Mouse (Mus musculus) midbrain, postnatal 0 days (tissue): Measurements from ENCODE around the gene Cd27. TPM values are rescaled to one million over a fixed set of nuclear protein-coding genes. Genes with fewer than 3 reads are reported as not detected.

Experiments used
- ATAC-seq: fragments of 200-750 bp; cut with Nextera tagmentation; 2 replicates; pipeline ENCODE4 v1.8.0; 2017; ENCODE audit warnings: moderate number of reproducible peaks, mild to moderate bottlenecking, moderate TSS enrichment, moderate library complexity; ENCODE audit not compliant: low FRiP score
- DNase-seq: peaks from one replicate; pipeline ENCODE4 v3.0.0-alpha.2; 2015; ENCODE audit warnings: low spot score
- H3K27ac ChIP-seq: fragments of 300-500 bp; sonication (generic); 2 replicates; pipeline ENCODE4 v1.5.1; 2014; ENCODE audit warnings: low read depth, mild to moderate bottlenecking, low read length, mixed read lengths
- H3K27me3 ChIP-seq: fragments of 300-500 bp; sonication (generic); 2 replicates; pipeline ENCODE4 v1.6.1; 2014; ENCODE audit warnings: low read length, control low read depth, mixed read lengths; ENCODE audit not compliant: insufficient read depth
- H3K36me3 ChIP-seq: fragments of 300-500 bp; sonication (generic); 2 replicates; pipeline ENCODE4 v1.6.1; 2014; ENCODE audit warnings: low read length, control low read depth, mixed read lengths; ENCODE audit not compliant: insufficient read depth
- H3K4me1 ChIP-seq: fragments of 300-500 bp; sonication (generic); 2 replicates; pipeline ENCODE4 v1.6.1; 2014; ENCODE audit warnings: mild to moderate bottlenecking, control low read depth, antibody characterized with exemption, low read length, mixed read lengths; ENCODE audit not compliant: insufficient read depth
- H3K4me2 ChIP-seq: fragments of 300-500 bp; sonication (generic); 2 replicates; pipeline ENCODE4 v1.6.1; 2014; ENCODE audit warnings: low read depth, mild to moderate bottlenecking, low read length, mixed read lengths; ENCODE audit not compliant: poor library complexity, severe bottlenecking
- H3K4me3 ChIP-seq: fragments of 300-500 bp; sonication (generic); 2 replicates; pipeline ENCODE4 v1.5.1; 2014; ENCODE audit warnings: low read depth, mild to moderate bottlenecking, low read length, moderate library complexity
- H3K9ac ChIP-seq: fragments of 300-500 bp; sonication (generic); replicated peaks from 2 replicates; pipeline ENCODE4 v1.6.1; 2014; ENCODE audit warnings: mild to moderate bottlenecking, low read length, moderate library complexity, mixed read lengths; ENCODE audit not compliant: poor library complexity, severe bottlenecking
- H3K9me3 ChIP-seq: fragments of 300-500 bp; sonication (generic); 2 replicates; pipeline ENCODE4 v1.6.1; 2016; ENCODE audit warnings: low read length, control low read depth
- CTCF ChIP-seq: IDR thresholded peaks from 2 replicates; pipeline ENCODE4 v1.5.1; 2016; ENCODE audit warnings: antibody characterized with exemption, mild to moderate bottlenecking
- WGBS: fragments of 180-500 bp; shearing (Covaris S2); extraction: QIAGEN DNeasy Blood & Tissue Kit; methylation state at CpG from one replicate; pipeline ENCODE4 v1.1.7; 2014; 5-methylcytosine and 5-hydroxymethylcytosine counted together
- polyA plus RNA-seq: library from polyadenylated mRNA; unstranded; fragments of >200 nt; fragmentation: Nextera tagmentation; extraction: Ambion mirVana; gene quantifications from 2 replicates; pipeline ENCODE4 v1.2.1, GENCODE M21; 2015
- total RNA-seq: library from RNA; depleted of rRNA; stranded (reverse); fragments of >200 nt; gene quantifications from 2 replicates; pipeline ENCODE4 v1.2.3, GENCODE M21; 2014

Cd27 gene
- total and polyA plus RNA-seq, 2 experiments from 2014 or later, result 0.70 TPM; not detected in 1

DNA sequence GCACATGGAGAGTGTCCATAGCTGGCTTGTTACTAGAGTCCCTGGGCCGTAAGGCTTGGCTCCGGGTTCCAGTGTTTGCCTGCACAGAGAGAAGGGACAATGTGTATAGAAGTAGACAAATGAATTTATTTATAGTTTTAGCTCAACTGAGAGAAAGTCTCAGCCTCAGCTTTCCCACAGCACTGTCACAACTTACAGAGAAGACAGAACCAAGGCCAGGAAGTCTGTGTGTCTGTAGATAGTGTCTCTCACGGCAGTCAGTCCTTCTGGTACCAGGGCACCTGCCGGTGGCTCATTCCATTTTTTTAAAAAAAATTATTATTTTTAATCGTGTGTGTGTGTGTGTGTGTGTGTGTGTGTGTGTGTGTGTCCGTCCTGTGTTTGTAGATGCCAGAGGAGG is 4.3 kb downstream of the Cd27 start:
- ATAC-seq, result no peak
- 88% methylated on average over 6 of the region's 6 CpGs for WGBS
- H3K4me2 ChIP-seq, result no peak overlapping the region

DNA sequence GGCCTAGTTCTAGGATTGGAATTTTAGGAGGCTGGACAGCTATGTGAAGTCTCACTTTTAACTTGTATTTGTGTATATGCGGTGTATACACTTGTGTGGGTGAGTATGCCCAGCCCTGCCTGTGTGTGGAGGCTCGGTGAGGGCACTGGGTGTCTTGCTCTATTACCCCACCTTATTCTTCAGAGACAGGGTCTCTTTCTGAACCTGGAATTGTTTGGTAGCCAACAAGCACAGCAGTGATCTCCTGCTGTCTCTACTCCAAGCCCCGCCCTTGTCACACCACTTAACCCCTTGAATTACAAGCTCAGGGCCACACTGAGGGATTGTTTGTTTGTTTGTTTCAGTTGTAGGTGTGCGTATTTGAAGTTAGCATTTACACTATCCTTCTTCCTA is 4.8 kb downstream of the Cd27 start:
- DNase-seq (no peak), ATAC-seq (no peak)
- H3K9ac ChIP-seq, result no peak overlapping the region
- H3K9me3 ChIP-seq, result no peaks in the 10 kb centered on the region
- 55% methylated on average over 4 of the region's 4 CpGs for WGBS
- H3K4me3 ChIP-seq, result peak overlapping the region; percentile 38
- H3K27me3 ChIP-seq, result no peaks in the 10 kb centered on the region
- no peak overlapping the region for H3K27ac ChIP-seq
- H3K4me1 ChIP-seq, result no peaks in the 10 kb centered on the region
- H3K4me2 ChIP-seq, result peak overlapping the region; percentile 84
- no peak for TF ChIP-seq CTCF
- no peaks in the 10 kb centered on the region for H3K36me3 ChIP-seq

More for the DNA sequence above, 4.3 kb downstream of the Cd27 start:
- no peaks in the 10 kb centered on the region for H3K9me3 ChIP-seq
- no peaks in the 10 kb centered on the region for H3K27me3 ChIP-seq
- no peak overlapping the region for H3K27ac ChIP-seq
- H3K36me3 ChIP-seq, result no peaks in the 10 kb centered on the region
- H3K9ac ChIP-seq, result no peak overlapping the region
- TF ChIP-seq CTCF, result no peak
- H3K4me1 ChIP-seq, result no peaks in the 10 kb centered on the region
- H3K4me3 ChIP-seq, result no peak overlapping the region
- no peak for DNase-seq

DNA sequence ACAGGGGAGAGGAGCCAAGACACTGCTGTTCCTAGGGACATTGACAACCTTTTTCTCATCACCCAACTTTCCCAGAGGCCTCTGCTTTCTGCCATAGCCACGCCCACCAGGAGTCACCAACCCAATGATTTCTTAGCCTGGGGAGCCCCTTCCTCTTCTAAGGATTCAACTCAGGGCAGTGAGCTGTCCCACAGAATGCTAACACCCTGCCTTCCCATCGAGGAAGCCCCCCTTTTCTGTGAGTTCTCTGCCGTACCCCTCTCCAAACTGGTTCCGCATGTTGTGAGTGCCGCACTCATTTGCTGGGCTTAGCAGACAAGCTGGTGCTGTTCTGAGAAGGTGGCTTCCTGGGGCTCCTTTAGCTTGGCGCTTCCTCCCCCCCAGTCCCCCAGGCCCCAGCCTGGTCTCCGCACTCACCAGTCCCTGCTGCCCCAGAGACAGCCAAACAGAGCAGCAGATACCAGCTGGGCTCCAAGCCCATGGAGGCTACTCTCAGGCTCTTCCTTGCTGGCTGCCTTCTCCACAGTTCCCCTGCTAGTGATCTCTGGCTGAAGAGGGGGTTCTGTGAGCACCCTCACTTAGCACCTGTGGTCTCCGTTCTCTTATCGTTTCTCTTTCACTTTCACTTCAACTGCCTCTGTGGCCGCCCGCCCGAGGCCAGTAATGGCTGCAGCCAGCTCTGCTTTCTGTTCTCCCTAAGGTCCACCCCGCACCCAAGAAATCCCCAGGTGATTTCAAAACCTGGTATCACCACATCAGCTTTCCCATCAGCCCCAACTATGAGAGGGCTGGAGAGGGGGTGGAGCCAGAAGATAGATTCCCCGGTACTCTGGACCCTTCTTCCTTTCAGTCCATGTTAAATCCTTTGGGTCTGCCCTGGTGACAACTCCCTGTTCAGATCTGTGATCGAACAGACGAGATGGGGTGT is 5.4 kb downstream of the Cd27 start, which contains the start of gene Tapbpl:
Gene Tapbpl, minus strand, starts transcription at position 744 of the 928 bp plus-strand sequence.
- Histone ChIP-seq H3K9me3 (no peaks in the 10 kb centered on the region), H3K4me3 (peak within 1 kb of the TSS; percentile 38), H3K36me3 (no peaks in the 10 kb centered on the region), H3K4me1 (no peaks in the 10 kb centered on the region), H3K27ac (peak within 1 kb of the TSS; percentile 72), H3K9ac (peak within 1 kb of the TSS; percentile 74), H3K4me2 (peak within 1 kb of the TSS; percentile 84), H3K27me3 (no peaks in the 10 kb centered on the region)
- TF ChIP-seq CTCF, result no peak
- ATAC-seq (peak; percentile 76), DNase-seq (peak; percentile 81)
- 6% methylated on average over 16 of the region's 16 CpGs for WGBS

DNA sequence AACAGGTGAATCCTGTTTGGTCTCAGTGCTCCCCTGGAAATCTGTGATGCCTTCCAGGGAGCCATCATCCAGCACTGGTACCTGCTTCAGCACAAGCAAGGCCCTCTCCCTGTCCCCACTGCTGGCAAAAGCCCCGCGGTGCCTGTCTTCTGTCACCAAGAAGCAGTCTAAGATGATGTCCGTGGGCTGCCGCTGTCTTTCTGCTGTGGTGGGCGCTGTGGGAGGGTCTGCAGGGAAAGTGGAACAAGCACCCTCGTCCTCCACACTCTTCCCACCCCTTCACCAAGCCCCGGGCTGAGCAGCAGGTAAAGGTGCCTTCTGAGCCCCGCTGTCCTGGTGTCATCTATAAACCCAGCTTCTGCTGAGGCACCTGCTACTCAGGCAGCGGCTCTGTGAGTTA is 6.2 kb downstream of the Cd27 start:
- ATAC-seq, result no peak
- Histone ChIP-seq H3K9ac (no peak overlapping the region; the same call in 1 of the 2 replicates), H3K36me3 (no peaks in the 10 kb centered on the region), H3K27me3 (no peaks in the 10 kb centered on the region), H3K27ac (0 out of 2 replicates have a peak overlapping the region, but pooled peaks have one; percentile 59), H3K4me1 (no peaks in the 10 kb centered on the region), H3K4me3 (no peak overlapping the region), H3K4me2 (peak overlapping the region; percentile 84; the same call in 1 of the 2 replicates), H3K9me3 (no peaks in the 10 kb centered on the region)
- 56% methylated on average over 9 of the region's 9 CpGs for WGBS
- DNase-seq, result no peak
- TF ChIP-seq CTCF, result no peak

DNA sequence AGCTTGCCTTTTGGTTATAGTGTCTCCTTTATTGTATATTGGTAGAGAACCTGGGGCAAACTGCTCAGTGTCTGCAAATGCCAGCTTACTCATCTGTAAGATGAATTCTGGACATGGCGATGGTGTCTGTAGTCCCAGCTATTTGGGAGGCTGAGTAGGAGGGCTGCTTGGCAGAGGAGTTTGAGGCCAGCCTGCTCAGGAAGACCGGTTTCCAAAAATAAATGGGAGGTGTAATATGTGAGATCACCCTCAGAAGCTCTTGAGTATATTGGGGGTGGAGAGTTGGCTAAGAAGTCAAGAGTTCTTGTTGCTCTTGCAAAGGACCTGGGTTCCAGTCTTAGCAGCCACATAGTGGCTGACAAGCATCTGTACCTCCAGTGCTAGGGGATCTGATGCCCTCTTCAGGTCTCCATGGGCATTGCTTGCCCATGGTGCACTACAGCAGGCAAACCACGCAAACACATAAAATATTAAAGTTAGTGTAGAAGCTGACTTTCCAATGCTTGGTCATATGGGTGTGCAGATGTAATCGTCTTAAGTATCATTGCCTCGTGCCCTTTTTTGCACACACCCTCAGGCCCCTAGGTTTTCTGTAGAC is 11.2 kb downstream of the Cd27 start:
- ATAC-seq (no peak), DNase-seq (no peak)
- H3K36me3 ChIP-seq, result 0 out of 2 replicates have a peak, but pooled peaks cover 11% of the 10 kb centered on the region
- H3K4me1 ChIP-seq, result no peaks in the 10 kb centered on the region
- no peak overlapping the region for H3K4me3 ChIP-seq
- H3K9ac ChIP-seq, result no peak overlapping the region
- no peak overlapping the region for H3K27ac ChIP-seq
- H3K4me2 ChIP-seq, result no peak overlapping the region
- peak; percentile 48 for TF ChIP-seq CTCF
- 83% methylated on average over 5 of the region's 5 CpGs for WGBS
- no peaks in the 10 kb centered on the region for H3K27me3 ChIP-seq
- no peaks in the 10 kb centered on the region for H3K9me3 ChIP-seq

DNA sequence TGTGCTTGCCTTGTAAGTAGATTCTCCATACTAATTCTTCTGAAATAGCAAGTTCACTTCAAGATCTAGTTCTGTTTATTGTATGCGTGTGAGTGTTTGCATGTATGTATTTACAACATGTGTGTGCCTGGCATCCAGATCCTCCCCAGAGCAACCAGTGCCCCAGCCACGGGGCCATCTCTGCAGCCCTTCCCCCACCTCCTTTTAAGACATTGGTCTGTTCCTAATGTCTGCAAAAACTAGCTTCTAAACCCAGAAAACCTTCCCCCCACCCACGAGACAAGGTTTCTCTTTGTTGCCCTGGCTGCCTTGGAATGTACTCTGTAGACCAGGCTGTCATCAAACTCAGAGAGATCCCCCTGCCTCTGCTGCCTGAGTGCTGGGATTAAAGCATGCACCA is 14.2 kb downstream of the Cd27 start:
- no peak for TF ChIP-seq CTCF

More for the DNA sequence above, 14.2 kb downstream of the Cd27 start:
- Histone ChIP-seq H3K9ac (no peak overlapping the region), H3K27ac (no peak overlapping the region), H3K4me1 (no peaks in the 10 kb centered on the region), H3K4me2 (no peak overlapping the region), H3K9me3 (no peaks in the 10 kb centered on the region), H3K36me3 (peaks cover 17% of the 10 kb centered on the region), H3K27me3 (no peaks in the 10 kb centered on the region), H3K4me3 (no peak overlapping the region)
- no peak for DNase-seq
- 77% methylated on average over 3 of the region's 3 CpGs for WGBS
- no peak for ATAC-seq
